Mouse (Mus musculus) hindbrain, postnatal 0 days (tissue): ENCODE measurements around the gene Plcb4. TPM values are rescaled to one million over a fixed set of nuclear protein-coding genes. Genes with fewer than 3 reads are reported as not detected.

Experiments
- ATAC-seq: fragments of 200-750 bp; cut with Nextera tagmentation; 2 replicates; pipeline ENCODE4 v1.8.0; 2017; ENCODE audit warnings: mild to moderate bottlenecking, moderate TSS enrichment, moderate library complexity
- DNase-seq: peaks from one replicate; pipeline ENCODE4 v3.0.0-alpha.2; 2015; ENCODE audit warnings: low spot score
- H3K27ac ChIP-seq: fragments of 300-500 bp; sonication (generic); 2 replicates; pipeline ENCODE4 v1.5.1; 2014; ENCODE audit warnings: mild to moderate bottlenecking
- H3K27me3 ChIP-seq: fragments of 300-500 bp; sonication (generic); 2 replicates; pipeline ENCODE4 v1.6.1; 2014; ENCODE audit warnings: low read length, mixed read lengths; ENCODE audit not compliant: insufficient read depth
- H3K36me3 ChIP-seq: fragments of 300-500 bp; sonication (generic); 2 replicates; pipeline ENCODE4 v1.6.1; 2014; ENCODE audit warnings: low read length, mixed read lengths; ENCODE audit not compliant: insufficient read depth
- H3K4me1 ChIP-seq: fragments of 300-500 bp; sonication (generic); 2 replicates; pipeline ENCODE4 v1.6.1; 2014; ENCODE audit warnings: antibody characterized with exemption, low read length, mixed read lengths; ENCODE audit not compliant: insufficient read depth
- H3K4me2 ChIP-seq: fragments of 300-500 bp; sonication (generic); 2 replicates; pipeline ENCODE4 v1.6.1; 2014; ENCODE audit warnings: low read depth, mild to moderate bottlenecking, low read length, moderate library complexity, mixed read lengths
- H3K4me3 ChIP-seq: fragments of 300-500 bp; sonication (generic); 2 replicates; pipeline ENCODE4 v1.5.1; 2014; ENCODE audit warnings: low read length
- H3K9ac ChIP-seq: fragments of 300-500 bp; sonication (generic); replicated peaks from 2 replicates; pipeline ENCODE4 v1.6.1; 2014; ENCODE audit warnings: mild to moderate bottlenecking, low read length, moderate library complexity, mixed read lengths
- H3K9me3 ChIP-seq: fragments of 300-500 bp; sonication (generic); 2 replicates; pipeline ENCODE4 v1.6.1; 2016; ENCODE audit warnings: low read length, mixed read lengths
- CTCF ChIP-seq: IDR thresholded peaks from 2 replicates; pipeline ENCODE4 v1.5.1; 2016; ENCODE audit warnings: antibody characterized with exemption, control low read depth, low read depth
- WGBS: fragments of 180-500 bp; shearing (Covaris S2); extraction: QIAGEN DNeasy Blood & Tissue Kit; methylation state at CpG from one replicate; pipeline ENCODE4 v1.1.7; 2014; 5-methylcytosine and 5-hydroxymethylcytosine counted together
- polyA plus RNA-seq: library from polyadenylated mRNA; unstranded; fragments of >200 nt; fragmentation: Nextera tagmentation; extraction: Ambion mirVana; gene quantifications from 2 replicates; pipeline ENCODE4 v1.2.1, GENCODE M21; 2015
- total RNA-seq: library from RNA; depleted of rRNA; stranded (reverse); fragments of >200 nt; gene quantifications from 2 replicates; pipeline ENCODE4 v1.2.3, GENCODE M21; 2014

The Plcb4 gene
- total and polyA plus RNA-seq, 2 experiments from 2014 or later: 43.0 to 46.9 TPM

DNA sequence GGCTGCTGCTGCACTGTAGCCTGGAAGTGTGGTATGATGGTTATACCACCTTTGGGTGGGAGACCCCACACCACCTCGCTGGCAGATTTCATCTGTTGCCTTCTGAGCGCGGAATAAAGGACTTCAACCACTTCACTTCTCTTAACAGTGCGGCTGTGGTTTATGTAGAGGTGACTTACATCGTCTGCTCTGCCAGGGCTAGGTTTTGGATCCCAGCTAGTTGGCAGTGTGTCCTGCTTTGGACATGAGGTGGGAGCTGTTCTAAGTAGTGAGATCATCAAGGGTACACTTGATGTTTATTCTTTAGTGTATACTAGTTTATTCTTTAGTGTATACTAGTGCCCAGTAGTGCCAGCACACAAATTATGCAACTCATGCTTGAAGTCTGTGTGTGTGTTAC, 97.0 kb downstream of the Plcb4 start:
- H3K9me3 ChIP-seq: no peaks in the 10 kb centered on the region
- peaks cover 3% of the 10 kb centered on the region; the same call in 1 of the 2 replicates for H3K4me1 ChIP-seq
- no peak overlapping the region for H3K4me3 ChIP-seq
- no peak overlapping the region for H3K4me2 ChIP-seq
- no peak for TF ChIP-seq CTCF
- no peak overlapping the region for H3K27ac ChIP-seq
- ATAC-seq (no peak), DNase-seq (no peak)
- no peaks in the 10 kb centered on the region for H3K36me3 ChIP-seq
- H3K27me3 ChIP-seq: no peaks in the 10 kb centered on the region
- H3K9ac ChIP-seq: no peak overlapping the region
- WGBS: 91% methylated on average over 5 of the region's 5 CpGs

DNA sequence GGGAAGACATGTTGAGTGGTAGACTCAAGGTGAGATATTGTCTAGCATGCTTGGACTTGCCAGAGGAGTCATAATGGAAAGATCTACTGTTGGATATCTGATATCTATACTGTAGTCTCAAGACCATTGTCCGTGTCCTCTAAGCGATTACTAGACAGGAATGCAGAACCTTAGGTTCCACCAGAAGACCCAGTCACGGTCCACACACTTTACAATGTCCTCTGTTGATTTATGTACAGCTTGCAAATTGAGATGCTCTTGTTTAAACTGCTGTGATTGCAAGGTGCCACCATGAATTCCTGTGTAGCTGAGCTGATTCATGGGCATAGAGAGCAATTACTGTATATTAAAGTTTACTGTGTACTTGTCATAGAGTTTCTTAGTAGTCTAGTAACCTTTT, 98.7 kb downstream of the Plcb4 start:
- TF ChIP-seq CTCF: no peak
- Histone ChIP-seq H3K27ac (no peak overlapping the region), H3K27me3 (no peaks in the 10 kb centered on the region), H3K9ac (no peak overlapping the region), H3K4me1 (peaks cover 3% of the 10 kb centered on the region; the same call in 1 of the 2 replicates), H3K36me3 (no peaks in the 10 kb centered on the region), H3K4me3 (no peak overlapping the region), H3K9me3 (no peaks in the 10 kb centered on the region), H3K4me2 (no peak overlapping the region)
- over 99% methylated on average over 3 of the region's 3 CpGs for WGBS
- no peak for DNase-seq
- ATAC-seq: no peak

DNA sequence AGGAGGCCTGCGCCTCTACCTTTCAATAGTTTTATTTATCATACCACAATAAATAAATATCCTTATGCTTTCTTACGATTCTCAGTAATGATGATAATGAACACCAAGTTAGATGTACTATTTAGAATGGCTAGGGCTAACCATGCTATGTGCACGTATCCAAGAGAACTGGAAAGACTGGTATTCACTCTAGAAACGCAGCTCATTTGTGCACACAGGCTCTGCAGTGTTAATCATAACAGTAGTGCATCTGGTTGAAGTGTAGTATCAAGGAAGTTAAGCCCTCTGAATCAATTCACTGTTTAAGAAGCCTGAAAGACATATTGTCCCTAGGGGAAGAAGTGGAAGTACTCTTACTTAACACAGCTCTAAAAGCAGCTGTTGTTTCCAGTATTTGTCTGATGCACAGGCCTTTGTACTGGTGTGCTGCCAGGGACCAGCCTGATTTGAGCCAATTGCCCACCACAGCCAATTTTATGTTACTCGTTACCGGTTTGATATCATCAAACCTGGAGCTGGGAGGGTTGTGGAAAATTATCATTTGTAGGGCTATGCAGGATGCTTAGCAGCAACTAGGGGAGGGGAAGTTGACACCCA, 100.8 kb downstream of the Plcb4 start:
- no peak for DNase-seq
- Histone ChIP-seq H3K27ac (no peak overlapping the region), H3K4me3 (no peak overlapping the region), H3K4me2 (no peak overlapping the region), H3K9me3 (no peaks in the 10 kb centered on the region), H3K9ac (no peak overlapping the region), H3K36me3 (no peaks in the 10 kb centered on the region), H3K4me1 (peaks cover 3% of the 10 kb centered on the region; the same call in 1 of the 2 replicates), H3K27me3 (no peaks in the 10 kb centered on the region)
- no peak for TF ChIP-seq CTCF
- 0 out of 2 replicates have a peak, but pooled peaks have one; percentile 18 for ATAC-seq
- WGBS: 64% methylated on average over 6 of the region's 6 CpGs

- Histone ChIP-seq H3K36me3 (no peaks in the 10 kb centered on the region), H3K4me1 (peaks cover 3% of the 10 kb centered on the region; the same call in 1 of the 2 replicates), H3K4me3 (no peak overlapping the region), H3K27ac (no peak overlapping the region), H3K4me2 (no peak overlapping the region), H3K9ac (no peak overlapping the region), H3K9me3 (no peaks in the 10 kb centered on the region), H3K27me3 (no peaks in the 10 kb centered on the region)
- TF ChIP-seq CTCF: no peak
- DNase-seq (no peak), ATAC-seq (no peak)
- 82% methylated on average over 8 of the region's 8 CpGs for WGBS
These were observed 102.5 kb downstream of the Plcb4 start for GRCm38 (mm10) chr2:135761226-135761802.

GRCm38 (mm10) chr2:135764706-135765105, 105.9 kb downstream of the Plcb4 start:
- peak overlapping the region; percentile 16; the same call in 1 of the 2 replicates for H3K4me2 ChIP-seq
- TF ChIP-seq CTCF: no peak
- H3K27ac ChIP-seq: peak overlapping the region; percentile 32; the same call in 1 of the 2 replicates
- H3K27me3 ChIP-seq: no peaks in the 10 kb centered on the region
- H3K4me3 ChIP-seq: no peak overlapping the region
- H3K4me1 ChIP-seq: peaks cover 2% of the 10 kb centered on the region; the same call in 1 of the 2 replicates
- 52% methylated on average over 8 of the region's 8 CpGs for WGBS
- H3K9ac ChIP-seq: no peak overlapping the region
- H3K9me3 ChIP-seq: no peaks in the 10 kb centered on the region
- ATAC-seq (peak; percentile 67), DNase-seq (peak; percentile 33)
- no peaks in the 10 kb centered on the region for H3K36me3 ChIP-seq

GRCm38 (mm10) chr2:135766471-135767063, 107.8 kb downstream of the Plcb4 start:
- no peaks in the 10 kb centered on the region for H3K4me1 ChIP-seq
- no peak for DNase-seq
- no peak overlapping the region for H3K9ac ChIP-seq
- no peak for TF ChIP-seq CTCF
- WGBS: 91% methylated on average over 6 of the region's 6 CpGs
- peak; percentile 12; the same call in 1 of the 2 replicates for ATAC-seq
- H3K9me3 ChIP-seq: no peaks in the 10 kb centered on the region
- no peak overlapping the region for H3K4me3 ChIP-seq
- no peak overlapping the region for H3K27ac ChIP-seq
- no peaks in the 10 kb centered on the region for H3K36me3 ChIP-seq
- no peak overlapping the region for H3K4me2 ChIP-seq
- H3K27me3 ChIP-seq: no peaks in the 10 kb centered on the region

DNA sequence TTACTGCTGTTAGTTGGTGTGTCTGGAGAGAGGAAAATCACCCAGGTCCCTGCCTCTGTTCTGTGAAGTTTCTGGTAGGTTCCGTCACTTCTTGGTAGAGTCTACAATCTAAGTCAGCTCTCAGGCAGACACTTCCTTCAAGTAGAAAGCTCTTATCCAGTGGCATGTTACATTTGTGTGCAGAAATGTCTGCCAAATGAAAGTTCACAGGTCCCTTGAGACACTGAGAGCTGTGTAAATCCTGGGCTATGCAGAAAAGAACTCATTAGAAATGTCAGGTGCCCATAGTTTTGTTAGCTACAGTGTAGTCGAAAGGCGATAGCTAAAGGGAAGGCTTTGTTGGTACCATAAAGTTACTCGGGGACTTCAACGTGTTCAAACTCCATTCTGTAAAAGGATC, 108.7 kb downstream of the Plcb4 start:
- Histone ChIP-seq H3K4me2 (no peak overlapping the region), H3K9me3 (no peaks in the 10 kb centered on the region), H3K27ac (no peak overlapping the region), H3K36me3 (no peaks in the 10 kb centered on the region), H3K27me3 (no peaks in the 10 kb centered on the region), H3K9ac (no peak overlapping the region), H3K4me3 (no peak overlapping the region), H3K4me1 (no peaks in the 10 kb centered on the region)
- 82% methylated on average over 5 of the region's 5 CpGs for WGBS
- no peak for TF ChIP-seq CTCF
- DNase-seq (no peak), ATAC-seq (no peak)
